Mouse (Mus musculus) layer of hippocampus, adult 2 months (tissue): ENCODE results near the gene Tnp2. TPM values are rescaled to one million over a fixed set of nuclear protein-coding genes. Genes with fewer than 3 reads are reported as not detected.

Source experiments
- DNase-seq, 2 experiments: peaks; one replicate each; pipeline ENCODE4 v3.0.0; 2022; ENCODE audit warnings: low spot score in 2 of 2
- H3K27ac ChIP-seq: fragments of 200-600 bp; 2 replicates; pipeline ENCODE4 v1.8.1; 2022
- H3K4me3 ChIP-seq: fragments of 200-600 bp; 2 replicates; pipeline ENCODE4 v1.8.1; 2022; ENCODE audit warnings: mild to moderate bottlenecking
- CTCF ChIP-seq: fragments of 200-600 bp; conservative IDR thresholded peaks from 2 replicates; pipeline ENCODE4 v1.8.1; 2022; ENCODE audit warnings: antibody characterized with exemption, mild to moderate bottlenecking, moderate library complexity
- total RNA-seq, 2 experiments: library from RNA; stranded (reverse); gene quantifications; 2 replicates each; pipeline ENCODE4 v1.2.3; 2021

Gene Tnp2
- total RNA-seq, 2 experiments from 2014 or later, result not detected

DNA sequence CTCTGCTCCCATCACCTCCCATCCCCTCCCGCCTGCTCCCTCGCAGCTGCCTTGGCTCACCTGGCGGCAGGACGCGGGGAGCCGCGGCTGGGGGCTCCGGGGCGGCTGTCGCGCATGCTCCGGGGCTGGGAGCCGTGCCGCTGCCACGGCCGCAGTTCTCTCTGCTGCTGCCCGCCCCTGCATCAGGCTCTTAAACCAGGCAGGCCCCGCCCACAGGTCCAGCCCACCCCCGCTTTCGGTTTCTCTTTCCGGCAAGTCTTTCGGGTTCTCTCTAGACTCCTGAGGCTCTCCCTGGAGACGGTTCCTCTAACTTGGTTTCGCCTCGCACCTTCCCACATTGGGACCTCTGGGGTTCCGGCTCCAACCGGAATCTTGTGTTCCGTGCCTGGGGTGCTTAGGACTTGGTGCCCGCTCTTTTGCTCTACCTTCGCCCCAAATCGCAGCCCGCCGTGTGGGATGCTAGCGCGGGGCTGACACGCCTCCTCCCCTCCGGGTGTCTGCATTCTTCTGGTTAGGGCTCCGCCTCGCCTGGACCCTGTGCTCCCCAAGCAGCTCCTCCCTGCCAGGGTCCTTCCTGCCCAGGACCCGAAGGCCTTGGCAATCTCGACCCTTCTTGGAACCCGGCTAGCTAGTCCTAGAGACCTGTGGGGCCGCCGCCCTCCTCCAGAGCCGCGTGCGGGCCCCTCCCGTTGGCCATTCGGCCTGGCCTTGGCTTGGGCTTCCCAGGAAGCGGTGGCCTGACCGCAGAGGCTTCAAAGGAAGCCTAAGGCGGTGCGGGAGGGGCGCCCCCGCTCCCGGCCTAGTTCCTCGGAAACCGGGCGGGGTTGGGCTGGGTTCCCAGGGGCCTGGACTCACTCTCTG is 2.9 kb downstream of the Tnp2 start, which contains the start of gene Socs1:
Gene Socs1 (minus strand): TSS at position 166 of the 861 bp plus-strand sequence.
- peak within 1 kb of the TSS; percentile 97 for H3K27ac ChIP-seq
- peak within 1 kb of the TSS; percentile 86 for H3K4me3 ChIP-seq
- TF ChIP-seq CTCF, result peak; percentile 19
- DNase-seq, result peak; percentile 69 to 72

DNA sequence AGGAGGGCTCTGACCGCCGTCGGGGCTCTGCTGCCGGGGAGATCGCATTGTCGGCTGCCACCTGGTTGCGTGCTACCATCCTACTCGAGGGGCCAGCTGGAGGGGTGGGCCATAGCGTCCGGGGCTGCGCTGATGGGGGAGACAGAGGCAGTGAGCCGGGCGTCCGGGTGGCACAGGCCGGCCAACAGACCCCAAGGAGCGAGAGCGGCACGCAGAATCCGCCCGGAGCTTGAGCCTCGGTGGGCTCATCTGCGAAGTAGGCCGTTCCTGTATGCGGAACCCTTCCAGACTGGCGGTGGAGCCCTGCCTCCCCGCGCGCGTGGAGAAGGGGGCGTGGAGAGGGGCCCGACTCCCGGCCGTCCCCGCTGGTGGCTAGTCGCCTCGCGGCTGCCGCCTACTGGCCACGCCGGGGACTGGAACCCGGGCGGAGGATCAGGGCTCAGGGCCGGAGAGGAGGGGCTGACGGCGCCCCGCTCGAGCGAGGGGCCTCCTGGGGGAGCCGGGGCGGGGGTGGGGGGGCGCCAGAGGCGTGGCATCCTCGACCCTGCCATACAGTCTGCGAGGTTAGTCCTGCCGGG is 3.6 kb downstream of the Tnp2 start:
- Histone ChIP-seq H3K4me3 (peak overlapping the region; percentile 86), H3K27ac (peak overlapping the region; percentile 97)
- peak; percentile 80 to 90 for DNase-seq
- peak; percentile 89 for TF ChIP-seq CTCF

DNA sequence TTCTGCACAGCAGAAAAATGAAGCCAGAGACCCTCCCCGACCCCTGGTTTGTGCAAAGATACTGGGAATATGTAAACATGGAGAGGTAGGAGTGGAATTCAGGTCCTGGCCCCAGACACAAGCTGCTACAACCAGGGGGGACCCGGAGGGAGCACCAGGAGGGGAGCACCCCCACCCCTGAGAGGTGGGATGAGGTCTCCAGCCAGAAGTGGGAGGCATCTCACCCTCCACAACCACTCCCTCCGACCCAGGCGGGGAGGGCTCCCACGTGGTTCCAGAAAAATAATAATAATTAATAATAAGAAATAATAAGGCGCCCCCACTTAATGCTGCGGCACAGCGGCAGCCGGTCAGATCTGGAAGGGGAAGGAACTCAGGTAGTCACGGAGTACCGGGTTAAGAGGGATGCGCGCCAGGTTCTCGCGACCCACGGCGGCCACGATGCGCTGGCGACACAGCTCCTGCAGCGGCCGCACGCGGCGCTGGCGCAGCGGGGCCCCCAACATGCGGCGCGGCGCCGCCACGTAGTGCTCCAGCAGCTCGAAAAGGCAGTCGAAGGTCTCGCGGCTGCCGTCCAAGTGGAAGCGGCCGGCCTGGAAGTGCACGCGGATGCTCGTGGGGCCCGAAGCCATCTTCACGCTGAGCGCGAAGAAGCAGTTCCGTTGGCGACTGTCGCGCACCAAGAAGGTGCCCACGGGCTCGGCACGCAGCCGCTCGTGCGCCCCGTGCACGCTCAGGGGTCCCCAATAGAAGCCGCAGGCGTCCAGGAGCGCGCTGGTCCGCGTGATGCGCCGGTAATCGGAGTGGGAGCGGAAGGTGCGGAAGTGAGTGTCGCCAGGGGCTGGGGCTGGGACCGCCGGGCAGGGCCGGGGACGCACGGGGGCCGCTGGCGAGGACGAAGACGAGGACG is 4.3 kb downstream of the Tnp2 start:
- H3K4me3 ChIP-seq, result peak overlapping the region; percentile 86
- H3K27ac ChIP-seq, result peak overlapping the region; percentile 97
- TF ChIP-seq CTCF, result peak; percentile 42
- DNase-seq, result peak in 1 of 2 experiments; percentile 17

DNA sequence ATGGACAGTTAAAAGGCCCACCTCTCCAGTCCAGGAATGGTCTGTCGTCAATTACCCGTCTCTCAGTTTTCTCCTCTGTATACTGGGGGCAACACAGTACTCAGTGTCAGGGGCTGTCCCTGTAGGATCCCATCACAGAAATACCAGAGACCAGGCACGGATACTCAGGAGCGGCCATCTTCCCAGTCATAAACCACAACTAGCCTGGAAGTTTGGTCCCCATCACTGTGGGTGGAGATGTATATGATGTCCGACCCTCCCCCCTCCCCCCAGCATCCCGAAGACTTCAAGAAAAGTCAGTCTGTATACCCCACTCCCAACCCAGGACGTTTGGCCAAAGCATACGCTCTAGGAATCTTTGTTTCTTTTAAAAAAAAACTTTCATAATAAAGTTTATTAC is 5.0 kb downstream of the Tnp2 start:
- DNase-seq, result no peak
- no peak for TF ChIP-seq CTCF
- Histone ChIP-seq H3K4me3 (no peak overlapping the region), H3K27ac (no peak overlapping the region)

DNA sequence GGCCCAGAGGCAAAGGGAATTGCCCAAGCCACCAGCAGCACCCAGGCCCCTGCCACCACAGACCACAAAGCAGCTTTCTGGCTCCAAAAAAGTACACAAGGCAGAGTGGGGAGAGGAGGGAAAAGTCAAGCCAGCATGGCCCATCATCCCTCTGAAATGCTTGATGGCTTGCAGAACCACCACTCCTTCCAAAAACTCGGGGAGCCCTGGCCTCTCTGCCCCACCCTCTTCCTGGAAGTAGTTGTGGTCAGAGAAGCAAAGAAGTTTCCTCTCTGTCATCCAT is 5.4 kb downstream of the Tnp2 start:
- H3K4me3 ChIP-seq, result no peak overlapping the region
- no peak for DNase-seq
- H3K27ac ChIP-seq, result no peak overlapping the region
- no peak for TF ChIP-seq CTCF

DNA sequence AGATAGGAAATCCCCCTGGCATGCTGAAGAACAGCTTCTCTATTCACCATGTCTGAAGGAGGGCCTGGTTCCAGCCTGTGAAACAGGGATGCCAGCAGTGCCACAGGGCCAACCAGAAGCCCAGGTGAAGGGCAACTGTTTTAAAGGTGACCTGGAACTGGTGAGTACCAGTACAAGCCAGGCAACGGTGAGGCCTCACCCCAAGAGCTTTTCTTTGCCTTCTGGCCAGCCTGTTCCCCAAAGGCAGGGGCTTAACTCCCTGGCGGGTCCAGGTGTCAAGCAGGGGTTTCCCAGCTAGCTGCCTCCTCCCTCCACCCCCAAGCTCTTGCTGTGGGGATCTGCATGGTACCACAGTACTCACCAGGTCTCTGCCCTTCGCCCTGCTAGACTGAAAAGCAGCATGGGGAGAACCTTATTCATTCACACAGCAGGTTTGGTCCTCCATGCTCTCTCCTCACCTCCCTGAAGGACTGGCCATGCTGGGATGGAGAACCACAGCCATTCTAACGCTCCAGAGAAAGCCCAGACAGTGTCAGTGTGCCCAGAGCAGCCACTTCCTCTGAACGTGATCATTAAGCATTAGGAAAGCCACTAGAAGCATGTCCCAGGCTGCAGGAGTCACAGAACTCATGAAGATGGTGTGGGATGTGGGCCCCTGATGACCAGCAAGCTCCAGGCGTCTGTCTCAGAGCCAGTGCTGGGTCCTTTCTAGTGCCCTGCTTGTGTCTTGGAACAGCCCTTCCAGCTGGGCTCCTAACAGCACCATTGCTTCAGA is 5.9 kb downstream of the Tnp2 start:
- H3K27ac ChIP-seq, result no peak overlapping the region
- DNase-seq, result no peak
- TF ChIP-seq CTCF, result no peak
- H3K4me3 ChIP-seq, result no peak overlapping the region

DNA sequence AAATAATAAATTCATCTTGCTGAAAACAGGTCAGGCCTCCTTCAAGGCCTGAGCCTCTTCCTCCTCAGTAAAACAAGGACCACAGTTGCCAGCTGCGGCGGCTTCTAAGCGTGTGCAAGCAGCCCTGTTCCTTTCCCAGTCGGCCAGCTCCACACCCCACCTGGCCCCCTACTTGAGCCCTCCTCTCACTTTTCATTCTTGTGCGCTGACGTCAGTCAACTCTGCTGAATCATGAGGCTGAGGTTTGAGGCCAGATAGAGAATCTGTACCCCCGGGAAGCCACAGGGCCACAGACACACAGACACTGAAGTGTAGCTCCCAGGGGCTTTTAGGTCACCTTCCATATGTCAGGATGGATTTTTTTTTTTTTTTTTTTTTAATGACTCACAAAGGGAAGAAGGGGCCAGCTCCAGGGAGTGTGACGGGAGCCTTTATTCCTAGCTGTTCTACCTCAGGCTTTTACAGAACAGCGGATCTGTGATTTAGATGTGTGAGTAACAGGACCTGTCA is 6.5 kb downstream of the Tnp2 start:
- Histone ChIP-seq H3K4me3 (no peak overlapping the region), H3K27ac (no peak overlapping the region)
- no peak for TF ChIP-seq CTCF
- no peak for DNase-seq

DNA sequence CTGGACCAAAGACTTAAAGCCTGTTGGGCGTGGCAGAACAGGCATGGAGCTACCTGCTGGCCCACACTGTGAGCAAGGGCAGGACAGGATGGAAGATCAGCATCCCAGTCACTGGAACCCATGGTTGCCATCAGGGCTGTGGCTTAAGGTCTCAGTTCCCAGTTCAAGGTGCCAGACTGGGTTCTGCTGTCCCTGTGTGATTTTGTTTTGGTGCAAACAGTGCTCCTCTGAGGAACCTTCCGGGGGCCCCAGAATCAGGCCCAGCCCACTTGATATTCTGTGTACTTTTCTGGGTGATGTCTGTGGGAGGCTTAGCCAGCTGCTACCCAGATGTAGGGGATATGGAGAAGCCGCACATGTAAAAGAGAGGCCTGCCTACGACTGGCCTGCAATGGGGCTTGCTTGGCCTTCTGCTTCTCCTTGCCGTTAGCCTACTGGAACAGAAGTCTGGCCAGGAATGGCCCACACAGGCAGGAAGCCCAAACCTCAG is 7.8 kb downstream of the Tnp2 start:
- no peak overlapping the region for H3K27ac ChIP-seq
- no peak for TF ChIP-seq CTCF
- no peak overlapping the region for H3K4me3 ChIP-seq
- no peak for DNase-seq

DNA sequence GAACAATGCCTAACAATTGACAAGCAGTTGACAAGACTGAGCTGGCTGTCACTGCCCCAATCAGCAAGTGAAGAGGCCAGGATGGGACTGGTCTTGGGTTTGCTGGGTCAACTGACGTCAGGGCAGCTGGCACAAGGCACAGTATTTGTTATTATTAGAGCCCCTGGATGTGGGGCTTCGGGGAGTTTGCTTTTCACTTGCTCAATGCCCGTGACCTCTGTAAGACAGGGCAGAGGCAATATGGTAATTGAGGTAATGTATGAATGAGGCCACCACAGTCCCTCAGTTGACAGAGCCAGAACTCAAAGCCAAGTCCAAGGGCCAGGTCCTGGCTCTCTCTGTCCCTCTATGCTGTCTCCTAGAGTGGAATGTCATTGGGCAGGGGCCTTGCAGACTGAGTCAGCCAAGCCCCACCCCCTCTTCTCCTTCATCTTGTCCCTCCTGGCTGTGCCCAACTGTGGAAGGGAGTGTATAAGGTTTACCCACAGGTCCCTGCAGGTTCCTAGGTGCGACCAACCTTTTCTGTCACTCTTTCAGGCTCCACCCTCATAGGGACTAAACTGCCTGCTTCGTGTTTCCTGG is 10.8 kb downstream of the Tnp2 start:
- Histone ChIP-seq H3K27ac (no peak overlapping the region), H3K4me3 (no peak overlapping the region)
- TF ChIP-seq CTCF, result no peak
- DNase-seq, result no peak

DNA sequence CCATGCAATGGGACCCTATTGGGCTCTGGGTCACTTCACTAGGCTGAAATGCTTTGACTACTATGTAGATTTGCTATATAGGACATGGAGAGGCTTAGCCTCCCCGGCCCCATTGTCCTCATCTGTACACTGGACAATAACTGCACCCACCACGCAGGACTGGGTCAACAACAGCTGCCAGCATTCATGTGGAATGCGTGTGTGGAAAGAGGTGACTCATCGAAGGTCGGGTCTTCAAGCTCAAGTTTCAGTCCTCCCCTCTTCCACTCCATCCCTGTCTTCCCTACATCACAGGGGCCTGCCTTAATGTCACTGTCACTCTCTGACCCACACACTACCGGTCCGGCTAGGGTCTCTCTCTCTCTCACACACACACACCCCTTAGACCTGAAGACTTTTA is 12.1 kb downstream of the Tnp2 start:
- TF ChIP-seq CTCF, result no peak
- H3K4me3 ChIP-seq, result no peak overlapping the region
- no peak for DNase-seq
- H3K27ac ChIP-seq, result no peak overlapping the region

DNA sequence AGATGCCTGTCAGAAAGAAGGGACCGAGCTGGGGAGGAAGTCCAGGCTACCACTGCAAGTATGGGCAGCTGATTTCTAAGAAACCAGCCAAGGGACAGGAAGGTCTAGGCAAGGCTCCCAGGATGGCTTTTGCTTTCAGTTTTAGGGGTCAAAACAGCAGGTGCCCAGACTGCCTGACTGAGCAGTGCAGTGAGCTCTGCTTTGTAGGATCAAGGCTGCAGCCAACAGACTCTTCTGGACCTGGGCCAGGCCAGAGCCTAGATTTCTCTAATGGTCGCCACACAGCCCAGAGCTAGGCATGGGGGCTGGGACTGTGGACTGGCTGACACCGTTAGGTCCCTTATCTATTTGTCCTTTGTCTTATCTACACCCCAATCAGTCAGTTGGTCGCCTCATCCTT is 13.7 kb downstream of the Tnp2 start:
- DNase-seq, result no peak
- Histone ChIP-seq H3K27ac (no peak overlapping the region), H3K4me3 (no peak overlapping the region)
- TF ChIP-seq CTCF, result no peak

DNA sequence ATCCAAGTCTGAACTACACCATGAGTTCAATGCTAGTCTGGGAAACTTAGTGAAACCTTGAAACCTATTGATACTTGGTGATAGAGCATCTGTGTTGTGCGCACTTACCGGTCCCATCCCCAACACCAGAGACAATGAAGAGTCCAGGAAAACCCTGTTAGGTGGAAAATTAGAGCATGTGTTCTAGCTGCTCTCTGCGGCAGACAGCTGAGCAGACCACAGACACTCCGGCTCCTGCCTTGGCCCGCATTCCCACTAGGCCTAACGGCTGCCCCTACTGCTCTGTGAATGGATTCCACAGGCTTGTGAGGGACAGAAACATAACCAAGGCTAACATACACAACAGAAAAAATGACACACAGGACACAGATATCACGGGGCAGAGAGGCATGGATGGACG is 14.9 kb downstream of the Tnp2 start:
- no peak overlapping the region for H3K4me3 ChIP-seq
- no peak for DNase-seq
- TF ChIP-seq CTCF, result no peak
- H3K27ac ChIP-seq, result no peak overlapping the region
